Mouse (Mus musculus) frontal cortex, adult 2 months (tissue): ENCODE results near the gene Tbc1d1. TPM values are rescaled to one million over a fixed set of nuclear protein-coding genes. Genes with fewer than 3 reads are reported as not detected.

ENCODE experiments used
- DNase-seq, 2 experiments: peaks; one replicate each; pipeline ENCODE4 v3.0.0; 2022; ENCODE audit warnings: low spot score in 1 of 2; ENCODE audit errors: extremely low spot score in 1 of 2
- polyA plus RNA-seq: library from polyadenylated mRNA; depleted of rRNA; stranded (reverse); fragments of >200 nt; gene quantifications from 2 replicates; pipeline ENCODE4 v1.2.3, GENCODE M21; 2012

The Tbc1d1 gene
- polyA plus RNA-seq, 1 experiment: 16.1 TPM

DNA sequence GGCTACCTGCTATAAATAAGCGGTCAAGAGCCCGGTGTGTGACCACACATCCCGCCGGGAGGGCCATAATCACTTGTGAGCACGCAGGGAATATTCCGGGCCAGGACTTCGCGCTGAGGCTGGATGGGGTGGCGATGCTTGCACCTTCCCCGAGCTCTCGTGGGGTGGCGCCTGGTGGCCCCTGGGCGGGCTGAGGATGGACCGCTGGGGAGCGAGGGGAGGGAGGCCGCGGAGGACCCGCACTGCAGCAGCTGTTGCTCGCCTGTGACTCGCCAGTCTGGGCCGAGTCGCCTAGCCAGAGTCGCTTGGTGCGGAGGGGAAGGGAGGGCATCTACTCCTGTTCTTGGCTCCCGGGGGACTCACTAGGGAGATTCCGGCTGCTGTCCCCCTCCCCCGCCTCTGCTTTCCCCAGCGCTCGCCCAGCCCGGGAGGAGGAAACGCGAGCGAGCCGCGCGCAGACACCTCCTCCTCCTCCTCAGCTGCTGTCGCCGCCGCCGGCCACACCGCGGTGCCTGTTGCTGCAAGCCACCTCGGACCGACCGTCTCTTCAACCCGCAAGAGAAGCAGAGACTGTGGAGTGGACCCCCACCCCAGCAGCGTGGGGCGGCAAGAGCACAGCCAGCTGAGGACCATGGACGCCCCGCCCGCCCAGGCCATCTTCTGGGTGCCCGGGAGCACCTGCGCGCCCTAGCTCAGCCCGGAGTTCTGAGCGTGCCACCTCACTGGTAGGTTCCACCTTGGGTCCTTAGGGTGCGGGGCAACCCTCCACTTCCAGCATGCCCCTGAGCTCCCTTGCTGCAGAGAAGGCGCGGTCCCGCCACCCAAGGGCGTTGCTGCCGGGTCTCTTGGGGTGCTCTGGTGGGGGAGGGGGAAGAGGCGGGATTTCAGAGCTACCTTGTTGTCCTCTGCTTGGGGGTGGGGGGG lies 3.9 kb downstream of the Tbc1d1 start:
- peak in 1 of 2 experiments; percentile 72 for DNase-seq

DNA sequence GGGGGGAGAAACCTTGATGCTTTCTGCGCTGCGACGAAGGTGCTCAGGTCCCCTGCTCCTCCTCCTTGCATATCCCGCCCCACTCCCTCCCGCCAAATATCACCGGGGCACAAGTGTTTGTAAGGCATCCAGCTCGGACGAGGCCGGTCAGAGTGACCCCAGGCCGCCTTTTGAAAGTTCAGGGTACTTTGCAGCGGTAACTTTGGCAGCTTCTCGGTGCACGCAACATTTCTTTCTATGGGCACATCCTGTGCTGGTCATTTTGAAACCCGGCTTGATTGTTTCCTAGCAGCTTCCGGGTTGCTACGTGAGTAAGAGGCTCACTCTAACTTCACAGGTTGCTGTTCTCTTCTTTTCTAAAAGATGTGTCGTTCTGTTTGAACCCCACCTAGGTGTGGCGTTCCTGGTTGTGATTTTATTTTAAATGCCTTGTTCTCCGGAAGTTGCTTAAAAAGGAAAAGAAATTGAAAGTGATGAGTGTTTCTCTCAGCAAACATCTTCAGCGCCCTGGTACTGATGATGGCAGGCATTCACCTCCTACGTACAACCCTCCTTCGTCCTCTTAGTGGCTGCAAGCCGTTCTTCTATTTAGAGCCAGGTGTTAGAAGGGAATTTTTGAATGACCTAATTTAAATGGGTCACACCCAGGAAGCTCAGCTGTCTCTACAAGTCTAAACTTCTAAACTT lies 4.7 kb downstream of the Tbc1d1 start:
- no peak for DNase-seq

DNA sequence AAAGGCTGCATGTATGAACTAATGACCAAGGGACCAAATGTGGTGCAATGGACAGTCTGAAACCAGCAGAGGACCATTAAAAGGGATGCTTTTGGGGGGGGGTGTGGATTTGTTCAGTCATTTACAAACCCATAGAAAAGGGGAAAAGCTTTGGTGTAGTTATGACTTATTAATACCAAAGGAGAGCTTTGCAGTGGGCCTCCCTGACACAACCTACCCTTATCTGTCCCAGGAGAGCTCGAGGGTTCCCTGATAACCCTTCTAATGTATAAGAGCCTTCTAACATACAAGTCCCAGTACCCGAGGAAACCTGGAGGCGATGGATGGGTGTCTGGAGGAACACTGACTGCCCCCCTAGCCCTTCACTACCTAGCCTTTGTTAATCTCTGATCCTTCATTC lies 5.8 kb downstream of the Tbc1d1 start:
- DNase-seq: no peak

DNA sequence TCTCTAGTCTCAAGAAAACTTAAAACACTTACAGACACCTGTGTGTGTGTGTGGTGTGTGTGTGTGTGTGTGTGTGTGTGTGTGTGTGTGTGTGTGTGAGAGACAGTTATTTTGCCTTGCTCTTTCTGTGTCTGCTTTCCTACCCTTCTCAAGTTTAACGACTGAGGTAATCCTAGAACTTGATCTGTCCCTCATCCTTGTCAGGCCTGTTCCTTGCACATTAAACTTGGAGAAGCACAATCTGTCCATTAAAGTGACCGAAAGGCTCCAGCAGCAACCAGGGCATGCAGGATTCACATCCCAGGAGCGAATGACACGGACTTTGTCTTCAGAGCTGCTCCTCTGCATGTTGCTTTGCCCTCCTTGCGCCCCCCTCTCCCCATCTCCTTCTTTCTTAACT lies 6.5 kb downstream of the Tbc1d1 start:
- no peak for DNase-seq

DNA sequence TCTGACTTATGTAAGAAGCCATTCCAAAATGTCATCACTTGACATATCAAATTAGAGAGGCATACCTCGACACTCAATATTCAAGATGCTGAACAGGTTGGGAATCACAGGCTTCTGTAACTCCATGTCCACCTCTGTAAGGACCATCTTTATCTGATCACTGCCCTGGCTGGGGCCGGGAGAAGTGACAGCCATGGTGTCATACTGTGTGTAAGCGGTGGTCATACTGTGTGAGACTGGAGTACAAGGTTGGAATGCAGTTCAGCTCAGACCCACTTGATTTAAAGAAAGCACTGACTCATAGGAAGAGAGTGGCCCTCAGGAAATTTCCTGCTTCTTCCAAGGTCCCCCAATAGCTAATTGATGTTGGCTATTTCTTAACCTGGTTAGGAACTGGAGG lies 8.3 kb downstream of the Tbc1d1 start:
- no peak for DNase-seq

DNA sequence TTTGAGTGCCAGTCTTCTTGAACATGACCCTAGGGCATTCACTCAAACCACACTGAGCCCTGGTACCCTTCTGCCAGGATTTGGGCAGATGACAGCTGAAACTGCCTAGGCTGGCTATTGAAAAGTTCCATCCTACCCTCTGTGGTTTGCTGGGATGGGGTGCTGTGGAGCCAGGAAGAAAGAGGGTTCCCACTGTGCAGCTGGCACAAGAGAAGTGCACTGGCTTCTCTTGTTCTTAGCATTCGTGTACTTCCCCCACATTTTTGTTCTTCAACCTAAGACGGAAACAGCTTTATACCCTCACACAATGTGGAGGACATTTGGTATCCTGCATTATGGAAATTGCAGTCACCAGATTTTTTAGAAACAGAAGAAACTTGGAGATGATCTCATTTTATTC lies 9.7 kb downstream of the Tbc1d1 start:
- DNase-seq: no peak

DNA sequence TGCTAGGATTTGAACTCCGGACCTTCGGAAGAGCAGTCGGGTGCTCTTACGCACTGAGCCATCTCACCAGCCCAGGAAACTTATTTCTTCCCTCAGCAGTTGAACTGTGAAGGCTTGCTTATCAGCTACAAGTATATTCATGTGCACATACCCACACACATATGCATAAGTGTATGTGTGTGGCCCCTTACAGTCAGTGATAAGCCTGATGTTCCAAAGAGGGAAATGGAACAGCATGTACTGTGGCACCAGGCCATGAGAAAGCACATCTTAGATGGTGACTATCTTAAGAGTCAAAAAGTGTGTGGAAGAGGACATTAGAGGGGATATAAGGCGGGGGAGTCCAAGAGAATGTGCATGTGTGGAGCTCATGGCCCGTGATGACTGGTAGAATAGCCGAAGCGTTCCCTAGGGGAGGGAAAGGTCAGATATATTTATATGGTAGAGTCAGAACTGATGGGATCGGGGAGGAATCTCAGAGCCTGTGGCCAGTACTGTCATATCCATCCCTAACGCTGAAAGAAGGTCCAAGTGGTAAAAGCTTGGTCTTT lies 13.0 kb downstream of the Tbc1d1 start:
- no peak for DNase-seq

DNA sequence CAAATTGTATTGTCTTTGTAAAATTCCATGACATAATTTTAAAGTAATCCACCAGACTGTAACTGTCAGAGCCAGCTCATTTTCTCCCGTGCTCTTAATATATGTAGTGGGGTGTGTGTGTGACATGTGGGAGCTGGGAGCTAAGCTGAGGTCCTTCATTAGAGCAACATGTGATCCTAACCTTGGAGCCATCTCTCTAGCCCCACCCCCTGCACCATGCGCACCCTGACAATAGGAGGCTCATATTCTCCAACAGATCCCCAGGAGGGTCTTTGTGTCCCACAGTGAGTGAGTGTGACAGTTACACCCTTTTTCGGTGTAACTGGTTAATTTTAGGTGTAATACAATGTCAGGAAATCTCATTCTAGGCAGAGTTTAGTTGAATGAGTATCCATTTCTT lies 16.8 kb downstream of the Tbc1d1 start:
- no peak for DNase-seq

DNA sequence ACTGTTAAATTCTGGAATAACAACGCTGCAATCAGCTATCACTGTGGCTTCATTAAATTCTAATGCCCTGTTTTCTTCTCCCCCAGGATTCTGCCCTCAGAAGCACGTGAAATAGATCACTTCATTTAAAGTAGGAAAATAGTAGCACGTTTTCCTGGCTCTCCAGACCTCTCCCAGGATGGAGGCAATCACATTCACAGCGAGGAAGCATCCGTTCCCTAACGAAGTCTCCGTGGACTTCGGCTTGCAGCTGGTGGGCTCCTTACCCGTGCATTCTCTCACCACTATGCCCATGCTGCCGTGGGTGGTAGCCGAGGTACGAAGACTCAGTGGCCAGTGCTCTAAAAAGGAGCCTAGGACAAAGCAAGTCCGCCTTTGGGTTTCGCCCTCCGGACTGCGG lies 17.2 kb downstream of the Tbc1d1 start:
- no peak for DNase-seq

DNA sequence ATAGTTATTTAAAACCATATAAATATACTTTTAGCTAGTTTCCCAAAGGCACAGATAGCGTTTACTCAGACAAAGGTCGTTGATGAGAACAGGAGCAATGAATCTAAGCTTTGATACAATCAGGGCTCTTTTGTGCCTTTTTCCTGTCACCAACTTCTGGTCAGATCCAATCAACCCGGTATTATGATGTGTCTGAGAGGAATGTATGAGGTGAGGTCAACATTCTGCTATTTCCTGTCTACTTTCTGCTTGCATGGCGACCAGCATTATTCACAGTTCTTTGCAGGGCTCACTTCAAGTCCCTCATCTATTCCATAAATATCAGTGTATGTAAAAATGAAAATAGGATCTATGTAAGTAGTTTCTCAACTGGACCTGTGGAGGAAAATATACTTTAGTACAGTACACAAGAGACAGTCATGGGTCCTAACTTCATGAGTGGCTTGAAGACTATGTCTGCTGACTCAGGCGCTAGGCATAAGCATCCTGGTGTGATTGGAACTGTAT lies 18.4 kb downstream of the Tbc1d1 start:
- DNase-seq: no peak

DNA sequence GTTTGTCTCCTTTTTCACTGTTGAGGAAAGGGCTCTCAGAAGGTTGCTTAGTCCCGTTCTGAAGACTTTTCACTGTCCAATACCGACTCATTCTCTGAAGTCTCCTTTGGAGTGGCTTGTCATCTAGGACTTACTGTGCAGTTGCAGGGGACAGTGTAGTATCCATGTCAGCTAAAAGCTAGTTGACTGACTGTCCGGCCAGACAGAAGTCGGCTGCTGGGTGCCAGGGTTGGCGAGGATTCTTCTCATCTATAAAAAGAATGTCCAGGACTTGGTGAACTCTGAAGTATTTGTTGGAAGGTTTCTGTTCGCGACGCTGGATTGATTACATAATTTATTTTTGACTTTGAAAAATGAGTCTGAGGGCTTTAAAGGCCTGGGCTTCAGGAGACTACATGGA lies 24.4 kb downstream of the Tbc1d1 start:
- DNase-seq: no peak

DNA sequence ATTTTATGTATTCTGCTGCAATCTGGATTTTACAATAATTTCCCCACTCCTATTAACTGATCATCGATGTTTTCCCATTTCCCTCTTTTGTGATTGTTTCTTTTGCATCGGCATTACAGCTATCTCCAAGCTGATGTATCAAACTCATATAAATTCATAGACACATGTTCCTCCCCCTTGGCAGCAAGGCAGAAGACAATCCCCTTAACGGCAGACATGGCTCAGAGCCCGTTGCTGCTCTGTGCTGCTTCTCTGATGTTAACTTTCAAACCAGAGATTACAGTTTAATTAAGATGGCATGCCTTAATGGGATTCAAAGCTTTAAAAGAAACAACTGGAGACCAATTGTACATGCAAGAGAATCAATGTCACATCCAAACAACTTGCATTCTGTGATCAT lies 27.6 kb downstream of the Tbc1d1 start:
- DNase-seq: no peak

DNA sequence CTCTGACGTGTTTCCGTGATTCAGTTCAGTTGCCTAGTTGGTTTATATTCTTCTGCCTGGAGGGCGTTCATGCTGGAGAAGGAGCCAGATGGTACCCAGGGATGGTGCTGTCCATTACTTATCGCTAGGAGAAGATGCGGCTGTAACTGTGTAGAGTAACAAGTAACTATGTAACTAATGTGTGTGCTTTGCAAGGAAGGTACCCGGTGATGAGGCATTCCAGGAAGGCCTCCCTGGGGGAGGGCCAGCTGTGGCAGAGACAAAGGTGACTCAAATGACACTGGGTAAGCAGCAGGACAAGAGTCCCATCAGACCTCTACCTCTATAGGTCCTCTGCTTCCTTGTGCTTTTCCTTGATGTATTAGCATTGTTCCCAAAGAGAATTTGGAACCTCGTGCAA lies 29.2 kb downstream of the Tbc1d1 start:
- no peak for DNase-seq

DNA sequence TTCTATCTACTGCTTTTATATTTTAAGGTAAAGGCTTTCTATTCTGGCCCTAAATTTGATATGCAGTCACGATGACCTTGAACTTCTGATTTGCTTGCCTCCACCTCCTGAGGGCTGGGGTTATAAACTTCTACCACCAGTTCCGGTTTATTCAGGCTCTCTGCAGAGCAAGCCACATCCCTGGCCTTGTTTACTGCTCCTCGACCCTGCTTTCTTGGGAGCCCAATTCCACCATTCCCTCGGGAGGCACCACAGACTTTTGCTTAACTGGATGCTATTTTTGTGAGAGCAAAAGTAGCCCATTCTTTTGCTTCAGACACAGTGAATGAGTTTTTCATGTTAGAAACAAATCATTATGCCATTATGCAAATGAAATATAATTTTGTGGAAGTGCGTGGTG lies 30.5 kb downstream of the Tbc1d1 start:
- DNase-seq: peak in 1 of 2 experiments; percentile 8

DNA sequence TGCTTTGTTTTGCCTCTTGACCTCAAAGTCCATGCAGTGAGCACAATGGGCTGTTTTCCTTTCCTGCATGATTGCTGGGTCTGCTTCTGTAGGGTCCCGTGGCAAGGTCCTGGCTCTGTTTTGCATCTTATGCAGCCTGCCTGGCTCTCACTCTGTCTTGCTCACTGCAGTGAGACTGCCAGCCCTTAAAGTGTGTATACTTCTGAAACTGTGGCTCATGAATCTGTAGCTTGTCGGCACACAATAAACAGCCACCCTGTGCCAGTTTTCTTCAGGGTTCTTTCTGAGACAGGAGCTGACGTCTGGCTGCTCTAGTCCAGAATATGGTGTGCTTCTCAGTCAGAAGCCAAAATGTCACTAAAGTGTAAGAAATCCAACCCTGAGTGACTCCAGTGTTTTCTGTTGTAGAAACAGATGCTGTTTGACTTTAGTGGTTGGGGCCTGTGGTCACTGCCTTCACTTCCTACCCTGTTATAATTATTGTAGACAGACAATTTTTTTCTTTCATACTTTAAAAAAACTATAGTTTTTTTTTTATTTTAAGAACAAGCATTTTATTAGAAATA lies 32.1 kb downstream of the Tbc1d1 start:
- no peak for DNase-seq

DNA sequence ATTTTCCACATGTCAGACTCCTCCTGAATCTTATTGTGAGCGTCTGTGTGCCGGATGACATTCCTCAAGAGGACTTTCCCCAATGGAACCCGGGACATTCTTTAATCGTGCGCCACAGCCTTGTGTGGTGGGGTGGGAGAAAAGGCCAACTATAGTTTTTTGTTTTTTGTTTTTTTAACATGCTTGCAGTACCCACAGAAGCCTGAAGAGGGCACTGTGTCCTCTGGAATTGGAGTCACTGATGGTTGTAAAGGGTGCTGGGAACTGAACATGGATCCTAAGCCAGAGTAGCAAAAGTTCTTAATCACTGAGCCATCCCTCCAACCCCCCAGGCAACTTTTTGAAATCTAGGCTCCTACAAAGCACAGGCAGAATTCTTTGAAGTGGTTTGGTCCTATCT lies 34.8 kb downstream of the Tbc1d1 start:
- DNase-seq: no peak

DNA sequence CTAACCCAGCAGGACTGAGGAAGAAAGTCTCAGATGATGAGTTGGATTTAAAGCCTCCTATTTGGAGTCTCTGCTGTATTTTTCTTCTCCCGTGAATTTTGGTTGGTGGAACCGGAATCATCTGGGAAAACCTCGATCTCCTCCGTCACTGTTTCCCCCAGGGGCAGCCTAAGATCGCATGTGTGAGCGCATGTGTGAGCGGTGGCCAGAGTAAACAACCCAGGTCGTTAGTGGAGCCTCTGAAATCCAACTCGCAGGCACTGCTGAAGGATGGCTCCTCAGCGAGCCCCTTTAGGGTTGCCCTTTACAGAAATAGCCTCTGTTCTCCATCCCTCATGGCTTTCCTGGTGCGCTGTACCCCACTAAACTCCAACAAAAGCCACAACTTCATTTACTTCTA lies 37.2 kb downstream of the Tbc1d1 start:
- no peak for DNase-seq

DNA sequence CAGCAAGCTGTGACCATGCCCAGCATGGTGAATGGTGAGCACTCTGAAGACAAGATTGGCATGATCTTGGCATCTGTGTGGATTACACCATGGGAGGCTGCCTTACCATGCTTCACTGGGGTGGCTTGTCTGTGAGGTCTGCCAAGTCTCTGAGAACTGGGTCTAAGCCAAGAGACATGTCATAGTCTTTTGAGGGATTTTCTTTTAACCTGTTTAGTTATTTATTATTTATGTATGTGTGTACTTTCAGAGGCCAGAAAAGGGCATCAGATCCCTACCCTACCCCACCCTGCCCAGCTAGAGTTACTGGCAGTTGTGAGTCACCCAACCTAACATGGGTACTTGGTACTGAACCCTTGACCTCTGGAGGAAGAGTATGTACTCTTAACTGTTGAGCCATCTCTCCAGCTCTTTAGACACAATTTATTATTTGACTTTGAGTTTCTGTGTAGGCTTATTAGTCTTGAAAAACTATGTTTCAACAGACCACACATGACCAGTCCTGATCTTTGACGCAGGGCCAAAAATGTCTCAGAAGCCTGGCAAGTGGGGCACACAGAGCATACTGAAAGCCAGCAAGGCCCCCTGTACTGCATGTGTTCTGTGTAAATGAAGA lies 40.3 kb downstream of the Tbc1d1 start:
- DNase-seq: no peak

DNA sequence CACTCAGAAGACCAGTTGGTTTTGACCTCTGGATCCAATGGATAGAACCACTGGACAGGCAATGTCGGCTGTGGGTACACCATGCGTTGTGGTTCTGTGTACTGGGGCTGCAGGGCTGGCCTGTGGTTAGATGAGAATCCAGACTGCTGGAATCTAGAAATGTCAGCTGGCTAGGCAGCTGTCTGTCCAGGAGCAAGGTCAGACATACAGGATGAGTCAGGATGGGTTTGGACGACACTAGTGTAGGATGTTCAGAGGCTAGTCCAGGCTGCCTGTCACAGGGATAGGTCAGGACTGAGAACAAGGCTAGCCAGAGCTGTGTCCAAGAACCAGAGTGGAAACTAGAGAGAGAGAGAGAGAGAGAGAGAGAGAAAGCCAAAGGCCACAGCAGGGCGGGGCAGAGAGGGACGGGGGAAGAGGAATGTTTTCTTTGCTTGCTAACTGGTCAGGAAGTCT lies 40.8 kb downstream of the Tbc1d1 start:
- no peak for DNase-seq

DNA sequence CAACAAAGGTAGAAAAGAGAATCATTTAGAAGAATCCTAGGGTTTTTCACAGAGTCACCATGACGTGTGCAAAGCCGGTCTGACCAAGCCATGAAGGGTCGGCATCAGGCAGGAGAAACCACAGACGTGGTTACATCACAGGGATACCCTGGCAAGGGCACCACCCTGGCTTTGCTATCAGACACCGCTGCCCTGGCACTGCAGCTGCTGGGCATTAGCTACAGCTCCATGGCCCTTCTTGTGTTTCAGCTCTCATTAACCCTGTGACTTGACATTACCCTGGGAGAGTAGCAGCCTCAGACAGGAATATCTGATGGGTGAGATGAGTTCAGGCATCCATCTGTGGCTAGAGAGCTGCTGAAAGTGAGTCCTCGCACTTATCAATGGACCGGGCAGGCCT lies 42.5 kb downstream of the Tbc1d1 start:
- no peak for DNase-seq

DNA sequence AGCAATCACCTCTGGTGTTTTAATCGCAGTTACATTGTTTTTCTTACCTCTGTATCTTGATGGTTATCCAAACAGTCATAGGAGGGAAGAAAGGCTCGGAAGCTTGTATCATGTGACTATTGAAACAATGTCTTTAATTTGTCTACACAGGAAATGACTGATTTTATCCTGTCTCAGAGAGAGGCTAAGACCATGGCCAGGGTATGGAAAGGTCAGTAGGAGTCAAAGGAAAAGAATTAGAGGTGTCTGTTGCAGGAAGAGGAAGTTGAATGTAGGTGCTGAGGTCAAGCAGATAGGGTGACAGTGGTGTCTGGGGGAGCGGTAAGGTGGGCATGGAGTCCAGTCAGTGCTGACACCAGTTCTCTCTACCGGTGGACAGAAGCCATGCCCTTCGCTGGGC lies 45.0 kb downstream of the Tbc1d1 start:
- DNase-seq: no peak
